Mouse (Mus musculus) neural tube, embryonic 15.5 days (tissue): ENCODE measurements around the gene 1700013G24Rik. TPM values are rescaled to one million over a fixed set of nuclear protein-coding genes. Genes with fewer than 3 reads are reported as not detected.

Experiments
- ATAC-seq: fragments of 200-750 bp; cut with Nextera tagmentation; 2 replicates; pipeline ENCODE4 v1.8.0; 2017; ENCODE audit warnings: mild to moderate bottlenecking, moderate TSS enrichment, moderate library complexity; ENCODE audit not compliant: low FRiP score
- H3K27ac ChIP-seq: fragments of 300-500 bp; sonication (generic); replicated peaks from 2 replicates; pipeline ENCODE4 v1.5.1; 2015; ENCODE audit warnings: mild to moderate bottlenecking, inconsistent platforms
- H3K27me3 ChIP-seq: fragments of 300-500 bp; sonication (generic); replicated peaks from 2 replicates; pipeline ENCODE4 v1.6.1; 2015; ENCODE audit warnings: inconsistent platforms
- H3K36me3 ChIP-seq: fragments of 300-500 bp; sonication (generic); 2 replicates; pipeline ENCODE4 v1.6.1; 2015; ENCODE audit warnings: inconsistent platforms
- H3K4me1 ChIP-seq: fragments of 300-500 bp; sonication (generic); 2 replicates; pipeline ENCODE4 v1.6.1; 2015; ENCODE audit warnings: inconsistent platforms
- H3K4me2 ChIP-seq: fragments of 300-500 bp; sonication (generic); 2 replicates; pipeline ENCODE4 v1.6.1; 2015; ENCODE audit warnings: inconsistent platforms, mild to moderate bottlenecking, moderate library complexity
- H3K4me3 ChIP-seq: fragments of 300-500 bp; sonication (generic); replicated peaks from 2 replicates; pipeline ENCODE4 v1.5.1; 2015; ENCODE audit warnings: mild to moderate bottlenecking, inconsistent platforms
- H3K9ac ChIP-seq: fragments of 300-500 bp; sonication (generic); replicated peaks from 2 replicates; pipeline ENCODE4 v1.6.1; 2015; ENCODE audit warnings: mild to moderate bottlenecking, inconsistent platforms
- H3K9me3 ChIP-seq: fragments of 300-500 bp; sonication (generic); replicated peaks from 2 replicates; pipeline ENCODE4 v1.6.1; 2016; ENCODE audit warnings: inconsistent platforms
- WGBS: fragments of 180-500 bp; shearing (Covaris S2); methylation state at CpG from one replicate; pipeline ENCODE4 v1.1.7; 2015; ENCODE audit warnings: mixed read lengths; 5-methylcytosine and 5-hydroxymethylcytosine counted together
- polyA plus RNA-seq: library from polyadenylated mRNA; unstranded; fragments of >200 nt; fragmentation: Nextera tagmentation; extraction: Ambion mirVana; gene quantifications from 2 replicates; pipeline ENCODE4 v1.2.1, GENCODE M21; 2015

1700013G24Rik gene
- polyA plus RNA-seq, 1 experiment from 2014 or later: not detected

GRCm38 (mm10) chr4:137443625-137444024 is 9.5 kb upstream of the 1700013G24Rik start:
- Histone ChIP-seq H3K4me2 (peak overlapping the region; percentile 41), H3K36me3 (no peaks in the 10 kb centered on the region), H3K9me3 (no peaks in the 10 kb centered on the region), H3K4me1 (peaks cover 14% of the 10 kb centered on the region), H3K27me3 (no peaks in the 10 kb centered on the region), H3K9ac (no peak overlapping the region), H3K27ac (no peak overlapping the region), H3K4me3 (no peak overlapping the region)
- 36% methylated on average over 5 of the region's 5 CpGs for WGBS
- no peak for ATAC-seq

GRCm38 (mm10) chr4:137445881-137446280 is 7.2 kb upstream of the 1700013G24Rik start:
- Histone ChIP-seq H3K27ac (no peak overlapping the region), H3K4me3 (no peak overlapping the region), H3K9me3 (no peaks in the 10 kb centered on the region), H3K36me3 (no peaks in the 10 kb centered on the region), H3K4me2 (no peak overlapping the region), H3K4me1 (peaks cover 18% of the 10 kb centered on the region), H3K9ac (no peak overlapping the region), H3K27me3 (no peaks in the 10 kb centered on the region)
- no peak for ATAC-seq
- WGBS: 96% methylated on average over 4 of the region's 4 CpGs

GRCm38 (mm10) chr4:137447363-137448196 is 5.5 kb upstream of the 1700013G24Rik start:
- no peaks in the 10 kb centered on the region for H3K9me3 ChIP-seq
- H3K9ac ChIP-seq: no peak overlapping the region
- WGBS: 71% methylated on average over 7 of the region's 7 CpGs
- no peak overlapping the region for H3K27ac ChIP-seq
- peaks cover 18% of the 10 kb centered on the region for H3K4me1 ChIP-seq
- ATAC-seq: no peak
- H3K36me3 ChIP-seq: no peaks in the 10 kb centered on the region
- H3K4me3 ChIP-seq: no peak overlapping the region
- no peaks in the 10 kb centered on the region for H3K27me3 ChIP-seq
- no peak overlapping the region for H3K4me2 ChIP-seq

GRCm38 (mm10) chr4:137448197-137448596 is 4.9 kb upstream of the 1700013G24Rik start:
- ATAC-seq: no peak
- H3K27me3 ChIP-seq: no peaks in the 10 kb centered on the region
- H3K9me3 ChIP-seq: no peaks in the 10 kb centered on the region
- H3K4me3 ChIP-seq: no peak overlapping the region
- peaks cover 18% of the 10 kb centered on the region for H3K4me1 ChIP-seq
- no peak overlapping the region for H3K9ac ChIP-seq
- H3K4me2 ChIP-seq: no peak overlapping the region
- no peaks in the 10 kb centered on the region for H3K36me3 ChIP-seq
- no peak overlapping the region for H3K27ac ChIP-seq
- 22% methylated on average over 6 of the region's 6 CpGs for WGBS

GRCm38 (mm10) chr4:137448641-137449040 is 4.4 kb upstream of the 1700013G24Rik start:
- Histone ChIP-seq H3K27me3 (no peaks in the 10 kb centered on the region), H3K4me3 (no peak overlapping the region), H3K9me3 (no peaks in the 10 kb centered on the region), H3K9ac (no peak overlapping the region), H3K27ac (no peak overlapping the region), H3K36me3 (no peaks in the 10 kb centered on the region), H3K4me1 (peaks cover 18% of the 10 kb centered on the region), H3K4me2 (no peak overlapping the region)
- WGBS: 36% methylated on average over 2 of the region's 2 CpGs
- ATAC-seq: no peak

- 91% methylated on average over 2 of the region's 2 CpGs for WGBS
- Histone ChIP-seq H3K9ac (no peak overlapping the region), H3K4me1 (peaks cover 14% of the 10 kb centered on the region), H3K36me3 (no peaks in the 10 kb centered on the region), H3K9me3 (no peaks in the 10 kb centered on the region), H3K27me3 (no peaks in the 10 kb centered on the region), H3K4me2 (no peak overlapping the region), H3K4me3 (no peak overlapping the region), H3K27ac (no peak overlapping the region)
- ATAC-seq: no peak
Observed at GRCm38 (mm10) chr4:137449132-137449531, 4.0 kb upstream of the 1700013G24Rik start.

GRCm38 (mm10) chr4:137449715-137450114 is 3.4 kb upstream of the 1700013G24Rik start:
- Histone ChIP-seq H3K9ac (no peak overlapping the region), H3K9me3 (no peaks in the 10 kb centered on the region), H3K27ac (no peak overlapping the region), H3K27me3 (no peaks in the 10 kb centered on the region), H3K4me1 (peaks cover 14% of the 10 kb centered on the region), H3K36me3 (no peaks in the 10 kb centered on the region), H3K4me3 (no peak overlapping the region), H3K4me2 (no peak overlapping the region)
- WGBS: 83% methylated on average over 10 of the region's 10 CpGs
- ATAC-seq: no peak

GRCm38 (mm10) chr4:137452190-137452589 is 894 bp upstream of the 1700013G24Rik start:
- Histone ChIP-seq H3K4me2 (no peak overlapping the region), H3K4me3 (no peak overlapping the region), H3K9ac (no peak overlapping the region), H3K27ac (no peak overlapping the region), H3K4me1 (peaks cover 14% of the 10 kb centered on the region), H3K27me3 (no peaks in the 10 kb centered on the region), H3K36me3 (no peaks in the 10 kb centered on the region), H3K9me3 (no peaks in the 10 kb centered on the region)
- WGBS: 95% methylated on average over 6 of the region's 6 CpGs
- no peak for ATAC-seq

GRCm38 (mm10) chr4:137454582-137454981 is 1.5 kb downstream of the 1700013G24Rik start:
- Histone ChIP-seq H3K9me3 (no peaks in the 10 kb centered on the region), H3K4me2 (no peak overlapping the region), H3K4me1 (no peaks in the 10 kb centered on the region), H3K27me3 (no peaks in the 10 kb centered on the region), H3K9ac (no peak overlapping the region), H3K4me3 (no peak overlapping the region), H3K27ac (no peak overlapping the region), H3K36me3 (no peaks in the 10 kb centered on the region)
- no peak for ATAC-seq
- WGBS: 91% methylated on average over 14 of the region's 14 CpGs

GRCm38 (mm10) chr4:137456581-137456980 is 3.5 kb downstream of the 1700013G24Rik start:
- Histone ChIP-seq H3K4me3 (no peak overlapping the region), H3K36me3 (no peaks in the 10 kb centered on the region), H3K27me3 (no peaks in the 10 kb centered on the region), H3K4me1 (no peaks in the 10 kb centered on the region), H3K9ac (no peak overlapping the region), H3K9me3 (no peaks in the 10 kb centered on the region), H3K27ac (no peak overlapping the region), H3K4me2 (no peak overlapping the region)
- no peak for ATAC-seq
- WGBS: 86% methylated on average over 12 of the region's 12 CpGs

GRCm38 (mm10) chr4:137457292-137457691 is 4.2 kb downstream of the 1700013G24Rik start:
- Histone ChIP-seq H3K4me2 (no peak overlapping the region), H3K36me3 (no peaks in the 10 kb centered on the region), H3K9me3 (no peaks in the 10 kb centered on the region), H3K9ac (no peak overlapping the region), H3K4me1 (no peaks in the 10 kb centered on the region), H3K27ac (no peak overlapping the region), H3K4me3 (no peak overlapping the region), H3K27me3 (no peaks in the 10 kb centered on the region)
- ATAC-seq: no peak
- 79% methylated on average over 4 of the region's 4 CpGs for WGBS

GRCm38 (mm10) chr4:137458310-137458709 is 5.2 kb downstream of the 1700013G24Rik start:
- Histone ChIP-seq H3K4me1 (no peaks in the 10 kb centered on the region), H3K9ac (no peak overlapping the region), H3K27ac (no peak overlapping the region), H3K4me3 (no peak overlapping the region), H3K4me2 (no peak overlapping the region), H3K27me3 (no peaks in the 10 kb centered on the region), H3K9me3 (no peaks in the 10 kb centered on the region), H3K36me3 (no peaks in the 10 kb centered on the region)
- WGBS: 79% methylated on average over 9 of the region's 9 CpGs
- no peak for ATAC-seq
